Mouse (Mus musculus): ENCODE measurements at regions not wholly inside any gene's neighbourhood (a gene's known extent, or its start where the extent isn't known, plus 50 kb on each side); places are given as distances from the start of the nearest gene placed in this dataset.
A peak's percentile ranks its signal among the peaks of the same experiment; 100 is the strongest.

DNA sequence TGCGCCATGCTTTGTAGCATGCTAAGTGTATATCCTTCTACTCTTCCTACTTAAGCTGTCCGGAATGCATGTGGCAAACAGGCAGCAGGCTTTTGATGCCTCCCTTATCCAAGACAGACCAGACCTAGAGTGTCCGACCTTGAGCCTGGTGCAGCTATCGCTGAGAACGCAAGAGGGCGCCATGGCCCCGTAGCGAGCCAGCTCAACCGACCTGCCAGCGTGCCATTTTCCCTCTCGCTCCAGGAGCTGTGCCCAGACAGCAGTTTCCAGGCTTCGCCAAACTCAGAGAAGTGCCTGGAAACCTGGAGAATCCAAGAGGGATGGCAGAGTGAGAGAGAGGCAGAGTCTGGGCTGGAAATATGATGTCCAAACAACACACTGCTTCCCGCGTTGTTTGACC lies 155.8 kb upstream of the Gm12830 start:
- DNase-seq (ENCODE audit: low read depth, low spot score): peak; percentile 89

DNA sequence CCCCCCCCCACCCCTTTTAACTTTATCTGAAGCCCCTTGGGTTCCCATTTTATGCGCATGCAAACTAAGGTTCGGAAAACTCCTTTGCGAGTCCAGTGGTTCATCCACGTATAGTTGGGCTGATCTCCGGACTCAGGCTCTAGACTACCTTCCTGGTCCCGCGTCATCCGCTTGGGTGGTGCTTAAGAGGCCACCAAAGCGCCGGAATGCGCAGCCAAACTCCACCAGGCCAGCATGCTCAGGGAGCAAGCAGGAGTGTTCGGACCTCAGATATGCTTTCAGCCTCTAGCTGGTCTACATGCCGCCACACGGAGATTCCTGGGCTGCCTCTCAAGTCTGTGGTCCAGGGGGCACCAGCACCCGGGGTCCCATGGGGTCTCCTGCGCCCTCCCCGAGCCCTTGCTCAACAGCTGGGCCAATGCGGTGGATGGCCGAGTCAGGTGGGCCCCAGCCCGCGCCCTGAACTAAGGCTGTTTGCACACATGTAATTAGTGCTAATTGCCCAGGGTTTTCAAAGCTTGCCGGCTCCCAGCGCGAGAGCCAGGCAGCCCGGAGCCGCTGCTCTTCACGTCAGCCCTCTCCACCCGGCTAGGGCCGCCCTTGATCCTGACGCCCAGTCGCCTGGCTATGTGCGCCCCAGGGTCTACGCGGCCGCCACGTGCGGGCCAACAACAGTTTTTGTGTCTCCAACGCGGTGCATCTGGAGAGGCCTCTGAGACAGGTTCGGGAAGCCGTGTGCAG lies 155.1 kb upstream of the Gm12830 start:
- peak; percentile 64 for DNase-seq (ENCODE audit: low read depth, low spot score)

DNA sequence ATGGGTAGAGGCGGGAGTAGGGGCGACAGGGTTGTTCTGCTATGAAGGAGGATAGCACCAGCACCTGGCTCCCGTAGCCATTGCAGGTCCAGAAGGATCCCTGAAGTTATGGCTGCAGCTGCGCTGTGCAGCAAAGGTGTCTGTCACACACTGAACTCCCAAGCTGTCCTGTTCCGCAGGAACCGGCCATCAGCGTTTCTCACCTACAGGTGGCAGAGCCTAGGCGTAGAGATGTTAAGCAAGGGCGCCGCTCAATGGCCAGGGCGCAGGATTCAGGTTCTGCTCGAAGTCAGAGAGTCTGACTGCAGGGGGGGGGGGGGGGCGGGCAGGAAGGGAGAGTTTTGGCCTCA lies 154.6 kb upstream of the Gm12830 start:
- DNase-seq (ENCODE audit: low read depth, low spot score): no peak

DNA sequence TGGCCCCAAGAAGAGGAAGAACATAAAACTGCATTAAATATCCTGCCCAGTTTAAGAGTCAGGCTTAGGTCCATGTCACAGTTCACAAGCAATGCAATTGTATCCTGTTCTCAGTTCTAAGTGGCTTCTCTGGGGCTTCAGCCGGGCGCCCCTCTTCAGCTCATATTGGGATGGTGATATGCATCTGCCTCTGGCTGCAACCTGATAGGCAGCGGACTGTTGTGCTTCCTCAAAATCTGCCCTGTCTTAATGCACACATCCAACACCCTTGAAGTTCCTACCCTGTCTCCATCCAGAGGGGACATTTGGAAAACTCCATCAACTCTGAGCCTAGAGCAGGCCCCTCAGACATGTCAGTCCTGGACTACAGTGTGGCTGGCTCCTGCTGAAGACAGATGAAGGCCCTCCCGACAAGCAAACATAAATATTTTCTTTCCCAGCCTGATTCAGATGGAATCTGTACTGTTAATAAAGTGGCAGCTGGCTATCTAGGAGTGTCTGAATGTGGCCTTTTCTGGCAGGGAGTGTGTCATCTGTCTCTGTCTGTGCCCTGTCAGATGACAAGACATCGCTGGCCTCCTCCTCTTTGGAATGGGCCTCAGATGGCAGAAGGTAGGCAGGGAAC lies 149.3 kb upstream of the Gm12830 start:
- DNase-seq (ENCODE audit: low read depth, low spot score): no peak

DNA sequence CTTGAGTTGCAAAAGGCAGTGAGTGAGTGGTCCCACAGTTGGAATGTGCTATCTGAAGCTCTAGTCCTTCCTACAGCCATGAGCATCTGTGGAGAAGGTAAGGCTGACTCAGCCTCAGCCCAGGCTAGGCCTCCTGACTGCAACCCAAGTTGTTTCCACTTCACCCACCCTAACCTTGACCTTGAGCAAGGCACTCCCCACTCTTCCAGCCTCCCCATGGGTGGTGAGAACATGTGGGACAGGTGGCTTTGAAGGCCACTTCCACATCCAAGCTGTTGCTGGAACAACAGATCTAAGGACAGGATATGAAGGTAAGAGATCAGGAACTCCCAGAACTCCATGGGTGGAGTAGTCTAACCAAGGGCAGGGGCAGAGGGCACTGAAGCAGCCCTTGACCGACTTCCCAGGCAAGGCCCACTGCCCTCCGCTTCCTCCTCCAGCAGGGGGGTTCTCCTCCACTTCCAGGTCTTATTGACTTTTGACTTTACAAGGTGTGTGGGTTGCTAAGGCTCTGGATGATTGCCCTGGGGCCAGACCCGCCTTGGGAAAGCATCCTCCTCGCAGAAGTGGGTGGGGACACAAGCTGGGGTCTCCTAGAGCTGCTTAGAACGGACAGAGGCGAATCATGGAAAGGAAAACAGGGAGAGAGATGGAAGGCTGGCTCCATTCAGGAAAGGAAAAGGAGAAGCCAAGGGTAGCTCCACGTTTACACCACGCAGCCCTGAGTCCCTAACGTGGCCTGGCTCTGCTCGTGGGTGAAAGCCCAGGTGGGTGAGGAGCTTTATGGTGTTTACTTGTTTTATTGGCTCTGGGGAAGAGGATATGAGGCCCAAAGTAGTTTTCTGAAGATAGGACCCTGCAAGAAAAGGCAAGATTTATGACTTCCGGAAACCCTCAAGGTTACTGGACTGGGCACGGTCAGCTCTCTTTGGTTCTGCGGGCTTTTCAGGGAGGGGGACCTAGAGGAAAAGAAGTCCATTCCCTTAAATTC lies 144.3 kb upstream of the Gm12830 start:
- peak; percentile 48 for DNase-seq (ENCODE audit: low read depth, low spot score)

DNA sequence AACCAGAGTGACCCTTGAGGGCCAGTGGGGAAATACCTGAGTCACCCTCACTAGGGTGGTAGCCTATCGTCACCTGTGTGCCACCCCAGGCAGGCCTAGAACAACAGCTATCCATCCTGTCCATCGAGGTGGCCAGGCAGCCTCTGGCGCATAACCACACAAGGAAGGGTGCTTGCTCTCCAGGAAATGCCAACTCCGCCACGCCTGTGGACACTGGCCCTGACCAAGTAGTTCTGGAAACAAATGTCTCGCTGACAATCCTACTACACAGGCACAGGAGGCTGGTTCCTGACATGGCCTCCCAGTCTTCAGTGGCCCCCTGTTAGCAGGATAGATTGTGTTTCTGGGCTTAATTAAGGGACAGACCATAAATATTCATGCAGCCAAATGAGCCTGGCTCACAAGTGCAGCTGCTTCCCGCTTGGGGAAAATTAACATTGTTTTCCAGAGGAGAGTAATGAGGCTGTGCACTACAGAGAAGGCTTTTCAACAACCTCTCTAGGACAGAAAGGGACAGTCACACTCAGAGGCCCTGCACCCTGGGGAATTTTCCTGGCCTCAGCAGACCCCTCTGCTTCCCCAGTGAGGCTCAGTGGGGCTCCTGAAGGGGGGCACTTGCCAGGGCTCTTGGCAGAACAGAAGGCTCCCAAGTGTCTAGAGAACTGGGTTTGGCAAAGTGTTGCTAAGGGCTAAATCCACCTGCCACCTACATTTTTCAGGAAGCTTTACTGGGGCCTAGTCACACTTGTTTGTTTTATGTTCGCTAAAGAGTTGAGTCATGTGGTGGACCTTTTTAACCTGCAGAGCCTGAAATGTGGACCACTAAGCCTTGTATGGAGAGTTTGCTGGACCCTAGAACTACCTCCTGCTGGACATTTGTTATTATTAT lies 143.2 kb upstream of the Gm12830 start:
- DNase-seq (ENCODE audit: low read depth, low spot score): no peak

DNA sequence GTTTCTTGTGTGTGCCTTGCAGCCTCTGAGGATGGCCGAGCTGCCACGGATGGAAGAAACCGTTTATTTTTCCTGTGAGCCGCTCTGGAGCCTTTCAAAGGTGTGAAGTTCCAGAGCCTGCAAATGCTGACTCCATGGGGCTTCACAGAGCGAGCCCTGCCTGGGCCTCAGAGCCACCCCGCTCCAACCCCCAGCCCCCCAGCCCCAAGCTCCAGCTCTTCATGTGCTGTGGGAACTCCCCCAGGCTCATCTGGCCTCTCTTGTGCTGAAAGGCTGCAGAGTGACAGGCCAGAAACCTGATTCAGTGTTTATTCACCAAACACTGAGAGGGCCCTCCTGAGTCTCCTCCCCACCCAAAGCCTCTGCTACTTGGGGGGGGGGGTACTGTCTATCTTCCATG lies 141.2 kb upstream of the Gm12830 start:
- no peak for DNase-seq (ENCODE audit: low read depth, low spot score)

DNA sequence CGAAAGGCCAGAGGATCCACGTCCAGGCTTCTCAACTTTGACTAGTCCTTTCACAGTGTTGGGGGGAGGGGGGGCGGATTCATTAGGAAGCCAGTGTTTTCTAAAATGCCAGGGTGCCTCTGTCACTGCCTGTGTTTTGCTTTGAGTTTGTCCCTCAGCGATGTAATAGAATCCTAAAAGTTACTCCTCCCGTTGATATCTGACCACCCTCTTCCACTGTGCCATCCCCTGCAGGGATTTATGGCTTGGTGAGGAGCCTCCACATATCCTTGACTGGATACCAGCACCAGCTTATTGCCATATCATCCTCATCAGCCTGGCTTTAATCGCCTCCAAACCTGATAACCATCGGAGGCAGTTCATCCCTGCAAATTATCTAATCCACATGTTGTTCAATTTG lies 138.6 kb upstream of the Gm12830 start:
- no peak for DNase-seq (ENCODE audit: low read depth, low spot score)

DNA sequence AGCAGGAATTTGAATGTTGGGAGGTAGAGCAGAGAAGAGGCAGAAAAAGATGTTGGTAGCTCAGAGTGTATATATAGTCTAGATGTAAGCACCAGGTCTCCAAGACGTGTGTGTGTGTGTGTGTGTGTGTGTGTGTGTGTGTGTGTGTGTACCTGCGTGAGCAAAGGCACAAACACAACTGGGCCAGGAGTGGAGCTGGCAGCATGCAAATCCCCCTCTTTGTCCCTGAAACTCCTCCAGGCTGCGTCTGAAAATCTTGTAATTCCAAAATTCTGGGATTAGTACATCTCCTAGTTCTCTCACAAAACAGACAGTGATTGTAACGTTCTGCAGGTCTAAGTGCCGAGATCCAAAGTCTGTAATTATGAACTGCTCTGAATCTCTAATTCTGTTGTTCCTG lies 137.8 kb upstream of the Gm12830 start:
- DNase-seq (ENCODE audit: low read depth, low spot score): no peak

DNA sequence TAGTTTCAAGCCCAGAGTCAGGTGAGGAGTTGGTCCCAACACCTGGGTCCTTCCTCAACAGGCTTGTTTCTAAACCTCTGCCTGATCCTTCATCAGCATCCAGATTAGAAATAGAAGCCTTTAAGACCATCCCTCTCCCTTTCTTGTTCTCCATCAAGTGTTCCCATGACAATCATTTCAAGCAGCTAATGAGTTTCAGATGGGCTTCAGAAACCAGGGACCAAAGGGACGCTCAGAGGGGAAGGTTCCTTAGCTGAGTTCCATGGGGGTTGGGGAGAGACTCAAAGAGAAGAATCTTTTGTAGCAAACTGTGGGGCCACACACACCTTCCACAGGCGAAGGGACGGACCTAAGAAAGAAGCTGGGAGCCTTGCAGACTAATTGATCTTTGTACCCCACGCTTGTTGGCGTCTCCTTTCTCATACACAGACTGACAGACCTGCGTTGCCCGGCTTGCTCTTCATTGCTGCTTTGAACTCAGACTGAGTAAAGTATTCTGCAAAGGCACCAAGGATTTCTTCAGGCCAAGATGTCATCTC lies 136.6 kb upstream of the Gm12830 start:
- DNase-seq (ENCODE audit: low read depth, low spot score): no peak

DNA sequence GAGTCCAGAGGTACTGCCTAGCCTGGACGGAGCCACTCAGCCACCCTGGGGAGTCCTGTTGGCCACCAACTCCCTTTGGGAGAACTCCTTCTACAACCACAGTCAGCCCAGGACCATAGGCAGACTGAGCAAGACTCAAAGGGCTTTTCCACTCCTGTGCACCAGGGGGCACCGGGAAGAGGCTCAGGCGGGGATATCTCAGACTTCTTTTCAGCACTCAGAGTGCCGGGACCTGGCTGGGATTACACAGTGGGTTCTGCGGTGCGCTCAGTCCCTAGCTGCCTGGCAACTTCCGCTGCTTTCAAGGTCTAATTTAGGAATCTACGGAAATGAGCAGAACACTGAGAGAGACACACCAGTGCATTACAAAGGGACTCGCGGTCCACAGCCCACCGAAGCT lies 136.1 kb upstream of the Gm12830 start:
- peak; percentile 80 for DNase-seq (ENCODE audit: low read depth, low spot score)

DNA sequence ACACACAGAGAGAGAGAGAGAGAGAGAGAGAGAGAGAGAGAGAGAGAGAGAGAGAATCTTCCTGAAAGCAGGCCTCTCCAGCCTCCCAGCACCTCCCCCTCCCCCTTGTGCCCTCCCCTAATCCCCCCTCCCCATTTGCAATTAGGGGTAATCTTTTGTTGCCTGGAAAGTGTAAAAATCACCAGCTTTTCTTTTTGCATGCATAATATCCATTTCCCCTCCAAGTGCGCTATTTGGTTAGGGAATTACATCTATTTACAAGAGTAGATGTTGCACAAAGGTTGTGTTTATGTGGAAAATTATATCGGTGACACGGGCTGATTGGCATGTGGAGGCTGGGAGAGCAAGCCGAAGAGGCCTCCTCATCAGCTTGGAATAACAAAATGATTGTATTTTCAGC lies 135.4 kb upstream of the Gm12830 start:
- no peak for DNase-seq (ENCODE audit: low read depth, low spot score)

DNA sequence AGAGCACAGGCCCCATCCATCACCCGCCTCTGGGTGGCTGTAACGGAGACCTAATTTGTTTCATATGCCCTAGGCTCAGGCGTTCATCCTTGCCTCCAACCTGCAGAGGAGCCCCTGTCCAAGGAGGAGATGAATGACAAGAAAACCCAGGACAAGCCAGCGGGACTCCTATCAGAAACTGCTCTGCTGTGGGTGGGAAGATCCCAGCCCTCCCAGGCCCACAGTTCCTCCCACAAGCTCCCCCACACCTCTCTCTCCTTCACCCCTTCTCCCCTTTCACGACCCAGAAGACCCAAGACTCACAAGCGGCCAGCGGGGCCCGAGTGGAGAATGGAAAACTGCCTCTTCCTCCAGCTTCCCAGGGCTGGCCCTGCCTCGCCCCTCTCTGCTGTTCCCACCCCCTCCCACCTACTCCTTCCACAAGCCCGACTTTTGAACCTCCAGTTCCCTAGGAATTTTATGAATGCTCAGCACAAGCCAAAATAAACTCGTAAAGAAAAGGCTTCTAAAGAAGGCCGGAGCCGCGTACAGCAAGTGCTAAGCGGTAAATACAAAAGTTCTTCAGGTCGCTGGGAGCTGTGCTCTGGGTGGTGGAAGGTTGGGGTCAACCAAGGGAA lies 133.1 kb upstream of the Gm12830 start:
- no peak for DNase-seq (ENCODE audit: low read depth, low spot score)

DNA sequence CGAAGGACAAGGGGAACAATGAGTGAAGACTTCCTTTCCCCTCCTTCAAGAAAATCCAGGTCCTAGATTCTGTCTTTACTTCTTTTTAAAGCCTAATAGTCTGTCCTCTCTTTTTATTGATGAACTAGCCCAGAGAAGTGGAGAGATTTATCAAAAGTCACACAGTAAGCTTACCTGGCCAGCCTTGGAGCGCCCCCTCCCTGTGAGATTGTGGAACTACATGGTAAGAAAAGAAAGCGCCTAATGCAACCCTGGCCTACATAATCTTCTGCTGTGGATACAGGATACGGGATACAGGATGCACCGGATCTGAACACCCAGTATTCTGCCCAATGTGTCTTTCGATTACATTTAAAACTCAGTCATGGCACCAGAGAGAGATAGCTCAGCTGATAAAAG lies 132.6 kb upstream of the Gm12830 start:
- peak; percentile 77 for DNase-seq (ENCODE audit: low read depth, low spot score)

DNA sequence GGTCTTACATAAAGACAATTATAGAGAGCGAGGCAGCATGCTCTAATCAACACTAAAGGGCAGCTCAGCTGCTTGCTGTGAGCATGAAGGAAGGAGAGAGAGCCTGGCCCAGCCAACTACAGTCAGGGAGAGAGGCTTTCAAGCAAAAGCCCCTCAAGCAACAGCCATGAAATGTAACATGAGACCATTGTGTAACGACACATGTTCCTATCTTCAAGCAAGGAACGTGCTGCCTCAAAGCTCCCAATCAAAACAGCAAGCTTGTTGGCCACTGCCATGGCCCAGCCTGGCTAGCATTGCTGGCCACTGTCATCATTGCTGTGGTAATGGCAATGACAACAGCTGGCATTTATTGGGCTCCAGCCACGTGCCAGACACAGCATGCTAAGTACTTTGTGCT lies 115.9 kb upstream of the Gm12830 start:
- no peak for DNase-seq (ENCODE audit: low read depth, low spot score)

DNA sequence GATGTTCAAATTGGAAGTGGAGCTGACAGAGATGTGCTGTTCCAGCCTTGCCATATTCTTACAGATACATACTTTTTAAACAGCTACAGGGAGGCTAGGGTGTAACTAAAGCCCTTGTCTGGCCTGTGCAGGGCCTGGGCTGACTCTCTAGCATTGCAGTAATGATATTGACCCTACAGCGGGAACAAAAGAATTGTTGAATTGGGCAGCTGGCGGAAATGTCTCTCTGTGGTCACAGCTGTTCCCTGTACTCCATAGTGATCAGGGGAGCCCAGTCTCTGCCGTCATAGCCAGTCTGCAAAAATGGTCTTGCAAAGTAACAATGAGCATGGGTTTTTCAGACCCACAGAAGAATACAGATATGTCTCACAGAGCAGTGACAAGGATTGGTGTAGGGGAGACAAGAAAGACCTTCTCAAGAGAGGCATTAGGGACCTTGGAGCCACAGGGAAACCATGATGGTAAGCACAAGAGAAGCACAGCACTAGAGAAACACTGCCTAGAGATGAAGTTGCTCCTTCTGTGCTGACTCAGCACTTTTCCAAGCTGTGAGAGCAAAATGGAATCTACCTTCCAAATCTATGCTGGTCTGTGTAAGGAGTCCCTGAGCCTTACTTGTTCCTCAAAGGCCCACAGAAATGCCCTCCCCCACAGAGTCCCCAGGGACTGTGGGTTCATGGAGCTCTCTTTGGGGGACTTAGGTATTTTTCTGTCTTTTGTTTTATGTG lies 111.2 kb upstream of the Gm12830 start:
- no peak for DNase-seq (ENCODE audit: low read depth, low spot score)

DNA sequence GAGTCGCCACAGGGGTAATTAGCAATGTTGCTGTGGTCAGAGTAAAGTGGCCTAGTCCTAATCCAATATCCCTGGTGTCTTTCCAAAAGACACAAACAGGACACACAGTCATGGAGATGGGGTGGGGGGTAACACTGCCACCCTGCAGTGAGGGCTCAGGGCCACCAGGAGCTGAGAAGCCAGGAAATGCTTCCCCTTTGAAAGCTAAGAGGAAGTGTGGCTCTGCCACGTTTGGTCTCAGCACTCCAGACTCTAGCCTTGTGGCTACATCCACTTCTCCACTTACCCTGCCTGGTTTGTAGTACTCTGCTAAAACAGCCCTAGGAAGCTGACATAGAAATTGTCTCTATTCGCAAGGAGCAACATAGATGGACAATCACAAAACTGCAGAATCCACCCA lies 110.4 kb upstream of the Gm12830 start:
- DNase-seq (ENCODE audit: low read depth, low spot score): no peak

DNA sequence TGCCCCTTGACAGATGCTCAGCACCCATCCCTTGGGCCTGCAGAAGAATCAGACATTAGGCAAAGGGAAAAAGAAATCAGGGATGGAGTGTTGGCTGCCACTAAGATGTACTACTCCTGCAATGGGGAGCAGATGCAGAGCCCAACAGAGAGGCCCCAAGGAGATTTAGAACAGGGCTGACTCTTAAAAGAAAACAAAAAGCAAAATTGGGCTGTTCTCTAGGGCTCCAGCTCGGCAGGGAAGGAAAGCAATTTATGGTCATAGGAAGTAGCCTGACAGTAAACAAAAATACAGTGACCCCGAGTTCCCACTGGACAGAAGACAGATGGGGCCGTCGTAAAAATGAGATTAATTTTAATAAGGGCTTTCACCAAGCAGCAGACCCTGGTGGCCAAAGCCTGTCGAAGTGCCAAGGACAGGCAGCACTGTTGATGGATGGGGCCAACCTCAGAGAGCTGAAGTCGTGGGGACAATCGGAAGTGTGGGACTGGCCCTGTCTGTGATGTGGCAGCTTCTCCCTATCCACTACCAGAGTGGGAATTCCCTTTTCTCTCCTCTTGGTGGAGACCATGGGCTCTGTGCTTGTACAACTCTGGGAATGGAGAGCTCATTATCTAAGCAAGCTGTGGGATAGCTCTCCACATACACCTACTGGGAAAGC lies 109.4 kb upstream of the Gm12830 start:
- DNase-seq (ENCODE audit: low read depth, low spot score): no peak

DNA sequence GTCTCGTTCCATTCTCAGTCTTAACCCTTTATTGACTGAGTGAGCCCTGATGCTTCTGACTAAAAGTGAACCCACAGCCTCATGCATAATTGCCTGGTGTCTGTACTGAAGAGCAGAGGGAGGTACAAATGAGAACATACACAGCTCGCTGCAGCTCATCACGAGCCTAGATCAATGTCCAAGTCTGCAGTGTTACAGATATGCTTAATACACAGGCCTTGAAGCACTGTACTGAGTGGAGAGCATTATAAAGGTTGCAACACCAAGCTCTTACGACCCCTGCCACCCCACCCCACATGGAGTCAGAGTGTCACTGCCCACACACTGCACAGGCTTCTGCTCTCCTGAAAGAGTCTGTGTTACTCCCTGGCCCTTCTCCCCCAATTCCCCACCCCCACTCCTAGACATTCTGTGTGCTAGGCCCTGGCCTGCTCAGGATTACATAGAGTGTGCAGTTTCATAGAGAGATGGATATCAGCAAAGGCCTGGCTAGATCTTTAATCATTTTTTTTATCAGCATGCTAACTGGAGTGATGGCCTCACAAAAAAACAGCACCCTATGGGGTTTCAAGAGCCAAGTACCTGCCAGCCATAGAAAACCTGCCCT lies 108.5 kb upstream of the Gm12830 start:
- DNase-seq (ENCODE audit: low read depth, low spot score): no peak
